Mouse (Mus musculus) large intestine, adult 2 months (tissue): ENCODE results near the gene Aunip. TPM values are rescaled to one million over a fixed set of nuclear protein-coding genes. Genes with fewer than 3 reads are reported as not detected.
A peak's percentile ranks its signal among the peaks of the same experiment; 100 is the strongest.

ENCODE experiments used
- DNase-seq: peaks from one replicate; pipeline ENCODE4 v3.0.0-alpha.2; 2012; ENCODE audit warnings: low read depth, low spot score
- WGBS: fragments of 180-500 bp; shearing (Covaris S2); methylation state at CpG from one replicate; pipeline ENCODE4 v1.1.7; 2018; 5-methylcytosine and 5-hydroxymethylcytosine counted together
- polyA plus RNA-seq: library from polyadenylated mRNA; depleted of rRNA; stranded (reverse); fragments of >200 nt; gene quantifications from 2 replicates; pipeline ENCODE4 v1.2.3, GENCODE M21; 2012

Aunip gene
- polyA plus RNA-seq, 1 experiment = 4.2 TPM

DNA sequence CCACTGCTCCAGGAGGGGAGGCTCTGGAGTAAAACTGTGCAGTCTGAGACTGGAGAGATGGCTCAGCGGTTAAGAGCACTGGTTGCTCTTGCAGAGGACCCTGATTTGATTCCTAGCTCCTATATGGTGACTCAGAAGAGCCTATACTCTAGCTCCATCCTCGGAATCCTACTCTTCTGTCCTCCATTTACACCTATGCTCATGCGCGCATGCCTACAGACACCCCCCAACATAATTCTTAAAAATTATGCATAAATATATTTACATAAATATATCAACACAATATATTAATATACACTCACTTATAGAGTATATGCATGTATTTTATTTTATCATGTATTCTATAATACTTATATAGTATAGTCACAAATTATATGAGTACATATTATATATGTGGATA, 403 bp upstream of the Aunip start:
- DNase-seq = no peak
- 72% methylated on average over 4 of the region's 4 CpGs for WGBS

DNA sequence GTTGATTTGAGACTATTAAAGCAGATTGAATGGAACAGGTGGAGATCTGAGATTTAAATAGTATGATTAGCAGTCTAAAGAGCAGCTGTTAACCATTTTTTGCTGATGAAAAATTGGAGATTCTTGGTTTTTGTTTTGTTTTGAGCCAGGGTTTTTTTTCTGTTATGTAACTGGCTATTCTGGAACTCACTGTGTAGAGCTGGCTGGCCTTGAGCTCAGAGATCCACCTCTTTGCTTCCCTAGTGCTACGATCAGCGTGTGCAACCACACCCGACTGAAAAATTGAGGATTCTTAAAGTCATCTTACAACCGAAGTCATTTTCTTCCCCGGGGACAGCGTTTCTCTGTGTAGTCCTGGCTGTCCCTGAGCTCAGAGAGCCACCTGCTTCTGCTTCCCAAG, 931 bp downstream of the Aunip start:
- no peak for DNase-seq
- 20% methylated on average over 6 of the region's 6 CpGs for WGBS

DNA sequence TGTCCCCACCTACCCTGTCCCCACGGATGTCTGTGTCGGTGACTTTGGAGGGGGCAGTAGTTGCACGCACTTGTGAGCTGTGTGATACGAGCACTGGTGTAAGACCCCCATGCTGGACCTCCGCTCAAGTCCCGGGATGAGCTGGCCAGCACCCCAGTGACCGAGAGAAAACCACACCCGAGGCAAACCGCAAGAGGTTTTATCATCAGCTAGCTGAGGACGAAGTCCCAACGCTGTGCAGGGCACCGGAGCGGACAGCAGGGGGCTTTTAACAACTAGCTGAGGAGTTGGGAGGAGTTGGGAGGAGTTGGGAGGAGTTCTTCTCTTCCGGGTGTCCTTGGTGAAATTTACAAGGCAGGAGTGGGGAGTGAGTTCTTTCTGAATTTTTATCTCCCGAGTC, 2.0 kb downstream of the Aunip start:
- no peak for DNase-seq
- 8% methylated on average over 15 of the region's 15 CpGs for WGBS

DNA sequence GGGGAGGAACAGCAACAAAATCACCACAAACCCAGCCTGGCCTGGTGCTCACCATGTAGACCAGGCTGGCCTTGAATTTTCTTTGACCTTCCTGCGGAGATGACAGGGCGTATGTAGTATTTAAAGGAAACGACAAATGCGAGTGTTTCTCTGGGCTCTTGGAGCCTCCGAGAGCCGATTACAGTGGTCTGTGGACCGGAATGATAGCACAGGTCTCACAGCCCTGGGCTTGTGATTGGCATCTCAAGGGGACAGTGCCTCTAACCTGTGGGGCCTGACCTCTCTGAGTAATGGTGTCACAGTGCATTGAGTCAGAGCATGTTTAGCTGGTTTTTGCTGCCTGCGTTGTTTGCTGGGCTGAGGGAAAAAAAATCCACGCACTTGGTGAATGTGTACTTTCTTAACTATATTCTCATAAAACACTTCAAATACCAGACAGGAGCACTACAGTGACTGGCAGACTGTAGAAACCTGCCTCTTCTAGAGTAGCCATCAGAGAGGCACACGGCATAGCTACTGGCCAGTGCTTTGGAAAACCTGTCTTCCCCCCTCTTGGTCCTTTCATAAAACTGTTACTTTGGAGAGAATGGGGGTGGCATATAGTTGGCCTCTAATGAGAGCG, 3.6 kb downstream of the Aunip start:
- no peak for DNase-seq
- WGBS = 73% methylated on average over 11 of the region's 11 CpGs

DNA sequence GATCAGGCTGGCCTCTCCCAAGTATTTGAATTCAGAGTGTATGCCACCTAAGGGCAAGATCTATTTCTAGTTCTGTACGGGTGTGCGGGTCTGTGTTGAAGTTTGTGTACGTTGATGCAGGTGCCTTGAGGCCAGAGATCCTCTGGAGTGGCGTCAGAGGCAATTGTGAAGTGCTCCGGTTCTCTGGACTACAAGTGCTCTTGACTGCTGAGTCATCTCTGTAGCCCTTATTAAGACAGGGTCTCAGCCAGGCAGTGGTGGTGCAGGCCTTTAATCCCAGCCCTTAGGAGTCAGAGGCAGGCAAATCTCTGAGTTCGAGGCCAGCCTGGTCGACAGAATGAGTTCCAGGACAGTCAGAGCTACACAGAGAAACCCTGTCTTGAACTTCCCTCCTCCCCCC, 4.8 kb downstream of the Aunip start:
- DNase-seq = no peak
- WGBS = 69% methylated on average over 7 of the region's 7 CpGs

DNA sequence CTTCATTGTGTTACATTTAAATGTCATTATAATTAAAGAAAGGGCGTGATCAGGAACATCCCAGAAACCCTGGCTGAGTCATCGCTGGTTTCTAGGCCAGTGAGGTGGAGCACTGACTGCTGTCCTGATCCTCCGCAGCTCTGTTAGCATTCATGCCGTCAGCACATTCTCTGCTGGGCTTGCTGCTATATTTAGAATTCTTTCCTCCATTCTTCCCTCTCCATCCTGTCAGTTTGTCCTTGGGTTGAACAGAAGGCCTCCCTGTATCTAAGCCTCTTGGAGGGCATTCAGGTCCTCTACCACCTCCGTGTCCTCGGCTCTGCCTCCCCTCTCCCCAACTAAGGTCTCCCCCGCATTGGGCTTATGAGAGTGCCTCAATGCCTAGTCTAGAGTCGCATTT, 6.2 kb downstream of the Aunip start:
- no peak for DNase-seq
- 59% methylated on average over 8 of the region's 8 CpGs for WGBS

DNA sequence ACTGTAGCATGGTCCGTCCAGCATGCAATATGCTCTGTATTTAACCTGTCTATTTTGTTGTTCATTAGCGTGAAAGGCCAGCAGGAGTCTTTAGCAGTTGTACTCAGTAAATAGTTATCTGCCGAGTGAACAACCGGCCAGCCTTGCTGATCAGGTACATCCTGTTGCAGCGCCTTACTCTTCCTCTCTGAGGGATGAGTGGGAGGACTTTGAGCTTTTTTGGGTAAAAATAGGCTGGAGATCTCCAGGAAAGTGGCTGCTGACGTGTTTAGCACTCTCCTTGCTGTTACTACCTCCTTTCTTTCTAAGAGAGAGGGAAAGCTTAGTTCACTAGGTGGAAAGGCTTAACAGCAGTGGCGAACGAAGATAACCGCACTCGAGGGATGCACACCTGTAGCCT, 6.9 kb downstream of the Aunip start:
- DNase-seq = no peak
- 86% methylated on average over 10 of the region's 10 CpGs for WGBS

DNA sequence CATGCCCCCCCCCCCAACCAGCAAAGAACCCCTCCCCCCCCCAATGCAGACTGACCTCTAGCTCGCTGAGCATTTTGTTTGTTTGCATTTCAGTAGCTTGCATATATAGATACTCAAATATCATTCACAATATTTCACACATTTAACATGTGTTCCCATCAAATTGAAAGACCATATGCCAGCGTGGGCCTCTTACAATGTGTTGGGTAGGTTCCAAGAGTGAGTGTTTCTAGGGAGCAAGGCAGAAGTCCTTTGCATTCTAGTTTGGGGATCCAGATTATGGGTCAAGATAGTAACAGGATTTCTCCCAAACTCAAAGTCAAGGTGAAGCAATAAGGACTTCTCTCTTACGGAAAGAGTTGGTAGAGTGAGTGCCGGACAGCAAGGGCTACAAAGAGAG, 7.7 kb downstream of the Aunip start:
- DNase-seq = no peak
- 93% methylated on average over 4 of the region's 4 CpGs for WGBS

DNA sequence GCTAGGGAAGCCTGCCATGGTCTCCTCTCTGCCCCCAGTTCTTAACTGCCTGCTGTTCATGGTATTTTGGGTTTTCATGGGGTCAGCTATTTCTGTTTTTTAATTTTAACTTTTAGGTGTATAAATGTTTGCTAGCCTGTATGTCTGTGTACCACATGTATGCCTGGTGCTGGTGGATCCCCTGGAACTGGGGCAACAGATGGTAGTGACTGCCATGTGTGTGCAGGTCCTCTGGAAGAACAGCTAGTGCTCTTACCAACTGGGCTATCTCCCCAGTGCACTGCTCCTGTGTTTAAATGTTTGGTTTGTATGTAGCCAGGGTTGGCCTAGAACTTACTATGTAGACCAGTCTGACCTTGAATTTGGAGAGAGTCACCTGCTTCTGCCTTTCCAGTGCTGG, 8.5 kb downstream of the Aunip start:
- DNase-seq = no peak

DNA sequence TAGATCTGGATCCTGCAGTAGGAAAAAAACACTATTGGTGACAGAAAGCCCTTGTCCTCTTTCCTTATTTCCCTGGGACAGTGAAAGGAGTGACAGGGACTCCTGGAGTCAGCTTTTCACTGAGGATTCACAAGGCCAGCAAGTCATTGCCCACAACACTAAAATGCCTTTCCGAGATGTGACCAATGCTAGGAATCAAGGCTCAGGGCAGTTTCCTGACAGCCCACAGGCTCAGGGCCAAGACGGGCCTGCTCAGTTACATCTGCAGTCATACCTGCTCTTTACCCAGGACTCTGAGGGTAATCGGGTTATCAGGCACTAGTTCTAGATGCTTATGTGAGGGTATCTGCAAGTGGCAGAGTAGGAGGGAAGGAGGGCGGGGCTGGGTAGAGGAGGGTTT, 12.6 kb downstream of the Aunip start:
- 87% methylated on average over 4 of the region's 4 CpGs for WGBS
- no peak for DNase-seq

DNA sequence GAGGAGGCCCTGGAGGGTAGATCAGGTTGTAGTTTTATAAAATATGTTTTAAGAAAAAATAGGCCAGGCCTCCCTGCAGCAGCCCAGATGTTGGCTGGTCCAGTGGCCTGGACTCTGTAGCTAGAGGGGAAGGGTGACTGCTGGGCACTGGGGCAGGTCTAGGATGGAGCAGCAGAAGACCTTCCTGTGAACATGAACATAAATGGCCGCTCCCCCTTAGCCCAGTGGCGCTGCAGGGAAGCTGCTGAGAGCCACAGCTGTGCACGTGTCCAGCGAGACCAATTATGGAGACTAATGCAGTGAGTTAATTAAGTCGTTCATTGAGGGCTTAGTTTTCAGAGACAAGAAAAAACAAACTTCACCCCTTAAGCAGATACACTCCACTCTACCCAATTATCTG, 15.0 kb downstream of the Aunip start:
- WGBS = 77% methylated on average over 5 of the region's 5 CpGs
- no peak for DNase-seq

DNA sequence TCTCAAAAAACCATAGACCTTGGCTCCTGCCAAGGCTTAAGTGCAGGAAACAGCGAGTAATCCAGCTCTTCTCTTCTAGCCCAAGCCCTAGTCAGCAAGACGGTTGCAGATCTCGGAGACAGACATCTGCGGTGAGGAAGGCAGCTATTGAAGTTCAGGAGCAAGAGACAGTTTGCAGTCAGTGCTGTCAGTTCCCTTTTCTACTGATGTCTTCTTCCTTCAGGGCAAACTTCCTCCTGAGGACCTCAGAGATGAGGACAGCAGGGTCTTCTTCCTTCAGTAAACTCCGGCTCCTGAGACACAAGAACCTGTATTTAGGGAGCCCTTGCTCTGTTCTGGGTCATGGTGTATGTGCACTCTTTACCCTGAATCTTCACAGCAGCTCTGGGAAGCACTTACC, 15.4 kb downstream of the Aunip start:
- WGBS = 73% methylated on average over 5 of the region's 5 CpGs
- no peak for DNase-seq

DNA sequence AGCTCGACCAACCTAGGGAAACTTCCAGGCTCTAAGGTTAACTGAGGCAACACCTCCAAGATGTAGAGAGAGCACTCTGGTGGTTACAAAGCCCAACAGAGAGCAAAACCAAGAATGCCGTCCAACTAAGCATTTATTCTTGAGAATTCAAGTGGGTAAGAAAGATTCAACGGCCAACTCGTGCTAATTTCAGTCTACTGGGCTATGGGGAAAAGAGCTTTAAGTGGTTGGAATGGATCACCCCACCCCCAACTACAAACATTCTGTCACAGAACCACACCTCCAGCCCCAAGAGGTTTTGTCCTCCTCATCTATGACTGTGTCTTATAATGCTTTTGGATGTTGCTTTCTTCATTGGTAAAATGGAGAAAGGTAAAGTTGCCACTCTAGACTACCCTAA, 22.1 kb downstream of the Aunip start:
- 71% methylated on average over 4 of the region's 4 CpGs for WGBS
- no peak for DNase-seq

DNA sequence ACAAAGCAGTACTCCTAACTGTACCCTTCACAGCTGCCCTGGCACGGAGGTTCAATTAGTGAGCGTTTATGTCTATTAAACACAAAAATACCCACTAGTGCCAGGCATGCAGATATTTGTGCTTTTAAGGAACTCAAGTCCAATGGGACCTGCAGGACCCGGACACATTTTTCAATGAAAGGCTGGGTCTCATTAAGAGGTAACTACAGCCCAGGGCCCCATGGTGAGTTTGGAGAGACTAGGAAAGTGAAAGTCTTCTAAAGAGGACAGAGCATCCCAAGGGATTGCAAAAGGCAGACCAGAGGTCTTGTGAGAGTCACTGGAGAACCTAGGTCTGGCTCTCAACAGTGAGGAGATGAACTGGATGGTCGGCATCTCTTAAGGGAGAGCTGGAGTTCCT, 22.6 kb downstream of the Aunip start:
- WGBS = 87% methylated on average over 4 of the region's 4 CpGs
- no peak for DNase-seq

DNA sequence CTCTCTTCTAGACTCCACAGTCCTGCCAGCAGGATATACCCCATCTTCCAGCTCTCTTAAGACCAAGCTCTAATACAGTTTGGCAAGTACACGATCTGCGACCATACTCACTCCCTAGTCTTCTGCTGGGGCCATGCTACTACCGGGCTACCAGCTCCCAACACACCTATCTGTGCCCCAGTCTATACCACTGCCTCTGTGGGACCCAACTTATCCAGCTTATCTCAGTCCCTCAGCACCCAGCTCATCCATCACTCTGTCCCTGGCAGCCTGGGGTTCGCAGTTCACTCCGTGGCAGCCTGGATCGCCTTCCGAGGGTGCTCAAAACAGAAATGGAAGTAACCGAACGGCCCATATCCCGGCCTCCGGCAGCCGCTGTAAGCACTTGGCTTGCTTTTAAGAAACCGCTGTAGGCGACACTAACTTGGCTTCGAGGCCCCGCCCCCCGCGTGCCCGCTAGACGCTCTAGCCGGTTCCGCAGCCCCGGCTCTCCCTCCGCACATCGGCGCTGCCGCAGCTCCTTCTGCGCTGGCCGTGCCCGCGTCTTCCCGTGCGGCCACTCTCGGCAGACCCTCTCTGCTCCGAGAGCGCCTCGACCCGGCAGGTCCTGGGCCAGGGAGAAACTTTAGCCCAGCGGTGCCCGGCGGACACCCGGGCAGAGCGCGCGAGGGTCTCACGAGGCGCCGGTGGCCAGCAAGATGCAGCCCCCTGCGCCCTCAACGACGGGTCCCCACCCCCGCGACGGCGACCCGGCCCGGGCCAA, 23.5 kb downstream of the Aunip start:
- 1% methylated on average over 57 of the region's 57 CpGs for WGBS
- DNase-seq = peak; percentile 27

DNA sequence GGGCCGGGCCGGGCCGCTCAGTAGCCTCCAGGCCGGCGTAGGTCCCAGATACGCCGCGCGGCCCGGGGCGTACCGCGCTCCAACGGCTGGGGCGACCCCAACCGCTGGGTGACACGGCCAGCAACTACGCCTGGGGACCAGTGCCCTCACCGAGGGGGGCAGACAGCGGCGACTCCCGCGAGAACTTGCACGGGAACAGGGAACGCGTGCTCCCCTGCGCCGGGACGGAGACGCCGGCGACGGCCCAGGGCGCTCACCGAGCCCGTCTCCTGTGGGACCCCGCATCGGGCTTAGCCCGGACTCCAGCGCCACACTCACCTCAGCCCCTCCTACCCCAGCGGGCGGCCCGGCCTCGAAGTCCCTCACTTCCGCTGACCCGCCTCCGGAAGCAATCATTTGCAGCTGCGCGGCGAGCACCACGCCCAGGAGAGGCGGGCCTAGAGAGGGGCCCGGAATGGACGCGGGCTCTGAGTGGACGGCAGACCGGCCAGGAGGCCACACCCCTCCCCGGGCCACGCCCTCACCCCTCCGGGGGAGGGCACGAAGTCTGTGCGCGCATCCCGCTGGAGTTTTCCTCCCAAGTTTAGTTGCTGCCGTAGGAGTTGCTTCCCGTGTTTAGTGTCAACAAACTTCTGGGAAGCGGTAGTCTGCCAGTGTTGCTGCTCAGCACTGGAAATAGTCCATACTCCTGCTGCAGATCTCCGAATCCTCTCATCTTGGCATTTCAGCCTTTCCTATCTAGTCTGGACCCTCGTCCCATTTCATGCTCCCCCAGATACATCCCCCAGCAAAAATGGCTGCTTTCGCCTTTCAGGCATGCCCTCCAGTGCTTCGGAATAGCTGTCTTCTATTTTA, 24.4 kb downstream of the Aunip start, which contains the start of gene Mtfr1l:
Gene Mtfr1l (minus strand): TSS at position 456 of the 855 bp plus-strand sequence.
- WGBS = under 1% methylated on average over 62 of the region's 71 CpGs
- DNase-seq = peak; percentile 84

DNA sequence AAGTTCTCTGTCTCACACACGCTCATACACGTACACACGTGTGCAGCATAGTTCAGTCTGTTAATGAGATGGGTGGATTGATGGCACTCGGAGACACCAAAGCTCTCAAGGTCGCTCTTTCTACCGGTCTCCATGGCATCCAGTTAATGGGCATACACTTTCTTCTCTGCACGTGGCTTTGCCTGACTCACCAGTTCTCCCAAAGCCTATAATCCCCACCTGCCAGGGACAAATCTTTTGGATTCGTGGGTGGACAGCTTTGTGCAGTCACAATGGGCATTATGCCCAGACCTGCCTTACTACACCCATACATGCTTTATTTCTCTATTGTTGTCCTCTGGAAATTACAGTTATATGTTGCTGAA, 25.0 kb downstream of the Aunip start:
- under 1% methylated on average over 8 of the region's 8 CpGs for WGBS
- DNase-seq = peak; percentile 25

DNA sequence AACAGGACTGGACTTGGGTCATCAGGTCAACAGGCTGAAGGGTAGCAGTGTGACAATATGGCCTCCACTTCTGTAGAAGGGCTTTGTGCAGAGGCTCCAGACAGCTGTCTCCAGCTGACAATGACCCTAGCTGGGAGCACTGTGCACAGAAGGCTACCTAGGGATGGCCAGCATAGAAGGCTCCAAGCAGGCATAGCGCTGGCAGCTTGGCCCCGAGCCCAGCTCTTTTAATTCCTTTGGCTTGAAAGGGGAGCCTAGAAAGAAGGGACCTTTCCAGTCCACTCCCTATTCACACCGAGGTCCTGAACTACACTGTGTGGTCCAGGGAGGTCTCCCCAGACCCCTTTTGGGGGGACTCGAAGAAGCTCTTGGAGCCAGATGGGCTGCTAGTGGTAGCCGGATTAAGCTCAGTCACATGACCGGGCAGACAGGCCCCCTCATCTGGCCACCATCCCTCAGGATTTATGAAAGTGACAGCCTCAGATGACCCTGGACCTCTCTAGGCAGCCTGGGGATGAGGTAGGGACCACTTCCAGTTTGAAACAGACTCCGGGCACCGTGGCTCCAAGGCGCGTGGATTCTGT, 28.3 kb downstream of the Aunip start:
- DNase-seq = no peak
- WGBS = 83% methylated on average over 10 of the region's 10 CpGs

DNA sequence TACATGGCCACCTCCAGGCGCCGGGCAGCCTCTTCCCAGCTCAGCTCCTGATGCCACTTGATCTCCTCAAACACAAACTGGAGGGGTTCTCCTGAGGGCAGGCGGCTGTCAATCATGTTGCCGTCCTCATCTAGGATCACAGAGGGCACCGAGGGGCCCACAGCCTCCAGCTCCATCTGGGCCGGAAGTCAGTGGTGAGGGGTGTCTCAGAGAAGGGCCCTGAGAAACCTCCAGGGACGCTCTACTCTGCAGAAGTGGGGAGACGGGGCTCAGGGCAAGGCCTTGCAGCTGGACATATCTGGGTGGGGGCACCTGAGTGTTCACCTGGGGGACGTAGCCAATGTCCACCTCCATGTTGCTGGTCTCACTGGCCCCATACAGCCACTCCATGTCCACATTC, 31.9 kb downstream of the Aunip start:
- 91% methylated on average over 9 of the region's 9 CpGs for WGBS
- no peak for DNase-seq

DNA sequence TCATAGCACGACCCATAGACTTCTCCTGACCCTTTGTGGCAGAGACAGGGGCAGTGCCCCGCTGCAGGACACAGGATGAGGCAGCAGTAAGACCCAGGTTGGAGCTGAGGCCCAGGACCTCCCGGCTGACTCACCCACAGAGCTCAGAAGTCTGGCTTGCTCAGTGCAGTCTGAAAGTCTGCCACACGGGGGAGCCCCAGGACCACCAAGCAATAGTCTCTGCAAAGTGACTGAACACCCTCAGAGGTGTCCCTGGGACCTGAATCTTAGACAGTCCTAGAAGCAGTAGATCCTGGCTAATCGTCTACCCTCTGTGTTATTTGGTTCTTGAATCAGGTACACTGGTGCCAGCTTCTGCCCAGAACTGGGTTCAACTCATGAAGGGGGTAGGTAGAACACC, 32.5 kb downstream of the Aunip start:
- peak; percentile 66 for DNase-seq
- WGBS = 2% methylated on average over 5 of the region's 5 CpGs
